Mouse (Mus musculus) layer of hippocampus, adult 2 months (tissue): ENCODE measurements at regions not wholly inside any gene's neighbourhood (a gene's known extent, or its start where the extent isn't known, plus 50 kb on each side); places are given as distances from the start of the nearest gene placed in this dataset.

Experiments
- DNase-seq, 2 experiments: peaks; one replicate each; pipeline ENCODE4 v3.0.0; 2022; ENCODE audit warnings: low spot score in 2 of 2
- H3K27ac ChIP-seq: fragments of 200-600 bp; 2 replicates; pipeline ENCODE4 v1.8.1; 2022
- H3K4me3 ChIP-seq: fragments of 200-600 bp; 2 replicates; pipeline ENCODE4 v1.8.1; 2022; ENCODE audit warnings: mild to moderate bottlenecking
- CTCF ChIP-seq: fragments of 200-600 bp; conservative IDR thresholded peaks from 2 replicates; pipeline ENCODE4 v1.8.1; 2022; ENCODE audit warnings: antibody characterized with exemption, mild to moderate bottlenecking, moderate library complexity

DNA sequence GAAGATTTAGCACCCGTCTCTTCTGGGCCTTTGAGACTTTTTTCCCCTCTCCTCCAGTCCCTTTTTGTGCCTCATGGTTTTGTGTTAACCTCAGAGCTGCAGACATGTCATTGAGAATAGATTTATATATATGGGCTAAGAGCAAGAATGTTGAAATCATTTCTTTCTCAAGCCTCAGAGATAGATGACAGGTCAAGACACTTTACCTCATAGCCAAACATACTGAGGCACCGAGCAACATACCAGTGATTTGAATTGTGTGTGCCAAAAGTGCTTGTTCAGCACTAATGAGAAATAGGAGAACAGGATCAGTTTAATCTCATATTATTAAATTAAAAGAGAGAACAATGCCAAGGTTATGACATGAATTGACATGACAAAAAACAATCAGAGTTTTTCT lies 464.2 kb upstream of the Marcks start:
- no peak for DNase-seq
- Histone ChIP-seq H3K27ac (no peak overlapping the region), H3K4me3 (no peak overlapping the region)
- TF ChIP-seq CTCF = no peak

GRCm38 (mm10) chr10:37589889-37590288 lies 451.2 kb upstream of the Marcks start:
- H3K27ac ChIP-seq = no peak overlapping the region
- DNase-seq = no peak
- TF ChIP-seq CTCF = no peak
- no peak overlapping the region for H3K4me3 ChIP-seq

GRCm38 (mm10) chr10:37589009-37589408 lies 450.3 kb upstream of the Marcks start:
- DNase-seq = no peak
- TF ChIP-seq CTCF = no peak
- H3K4me3 ChIP-seq = no peak overlapping the region
- no peak overlapping the region for H3K27ac ChIP-seq

DNA sequence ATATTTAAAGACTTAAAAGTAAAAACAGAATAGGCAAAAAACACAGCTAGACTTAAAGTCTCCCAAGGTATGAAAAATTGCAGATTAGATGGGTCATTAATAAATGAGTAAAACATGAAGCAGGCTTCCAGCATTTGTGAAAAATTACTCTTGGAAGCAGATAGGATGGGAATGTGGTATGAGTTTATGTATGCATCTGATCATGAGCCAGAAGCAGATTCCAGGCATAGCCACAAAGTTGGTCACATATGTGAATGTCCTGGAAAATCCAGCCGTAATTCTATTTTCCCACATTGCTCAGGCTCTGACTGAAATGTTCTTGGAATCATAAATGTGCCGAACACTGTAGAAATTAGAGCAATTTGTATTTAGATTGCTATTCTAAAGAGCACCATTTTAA lies 432.5 kb upstream of the Marcks start:
- DNase-seq = no peak
- H3K4me3 ChIP-seq = no peak overlapping the region
- TF ChIP-seq CTCF = no peak
- H3K27ac ChIP-seq = no peak overlapping the region

GRCm38 (mm10) chr10:37561705-37562104 lies 423.0 kb upstream of the Marcks start:
- Histone ChIP-seq H3K27ac (no peak overlapping the region), H3K4me3 (no peak overlapping the region)
- no peak for TF ChIP-seq CTCF
- DNase-seq = no peak

DNA sequence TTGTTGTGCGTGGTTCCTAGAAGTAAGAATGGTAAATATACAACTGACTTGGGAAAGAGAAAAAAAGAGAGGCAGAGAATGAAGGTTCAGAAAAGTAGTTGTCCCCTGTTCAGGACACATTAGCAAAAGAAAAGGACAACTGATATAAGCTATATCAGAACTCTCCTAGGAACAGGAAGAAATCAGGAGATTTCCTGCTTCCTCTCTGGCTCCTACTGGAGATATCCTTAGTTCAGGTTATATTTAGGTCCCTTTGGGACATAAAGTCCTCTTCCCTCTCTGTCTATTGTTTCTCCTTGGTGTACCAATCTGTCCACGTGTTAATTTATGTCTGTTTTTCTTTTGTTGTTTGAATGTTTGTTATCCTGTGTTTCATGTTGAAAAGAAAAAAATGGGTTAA lies 410.7 kb upstream of the Marcks start:
- Histone ChIP-seq H3K27ac (no peak overlapping the region), H3K4me3 (no peak overlapping the region)
- DNase-seq = no peak
- no peak for TF ChIP-seq CTCF

- DNase-seq = no peak
- no peak for TF ChIP-seq CTCF
- no peak overlapping the region for H3K4me3 ChIP-seq
- H3K27ac ChIP-seq = no peak overlapping the region
Measured at GRCm38 (mm10) chr10:37540703-37541102, 402.0 kb upstream of the Marcks start.

DNA sequence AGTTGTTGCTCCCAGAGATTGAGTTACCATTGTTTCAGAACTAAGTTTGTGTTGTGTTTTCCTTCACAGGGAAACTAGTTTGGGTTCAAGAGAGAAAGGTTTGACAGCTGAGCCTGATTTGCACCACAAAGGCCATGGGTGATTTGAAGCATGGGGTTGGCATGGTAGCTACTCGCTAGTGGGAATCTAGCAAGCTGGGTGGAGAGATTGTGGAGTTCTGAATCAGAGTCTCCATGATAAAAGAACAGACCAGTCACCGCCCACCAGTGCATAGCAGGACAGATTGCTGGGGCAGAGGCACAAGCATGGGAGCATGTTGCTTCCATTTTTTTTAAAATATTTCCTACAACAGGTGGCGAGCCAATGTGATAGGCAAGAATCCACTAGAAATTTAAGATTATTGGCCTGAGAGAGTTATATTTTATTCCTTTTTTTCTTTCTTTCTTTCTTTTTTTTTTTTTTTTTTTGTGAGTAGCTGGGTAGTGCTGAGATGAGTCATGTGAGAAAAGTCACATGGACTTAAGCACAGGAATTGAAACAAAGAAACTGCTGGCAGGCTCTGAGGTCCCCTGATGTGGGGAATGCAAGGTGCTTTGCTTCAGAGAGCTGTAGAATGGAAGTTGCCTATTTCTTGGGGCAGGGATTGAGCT lies 367.4 kb upstream of the Marcks start:
- Histone ChIP-seq H3K27ac (no peak overlapping the region), H3K4me3 (no peak overlapping the region)
- no peak for DNase-seq
- no peak for TF ChIP-seq CTCF

- no peak overlapping the region for H3K27ac ChIP-seq
- TF ChIP-seq CTCF = no peak
- DNase-seq = no peak
- H3K4me3 ChIP-seq = no peak overlapping the region
Measured at GRCm38 (mm10) chr10:37504468-37504867, 365.7 kb upstream of the Marcks start.

- no peak for DNase-seq
- no peak overlapping the region for H3K27ac ChIP-seq
- TF ChIP-seq CTCF = no peak
- H3K4me3 ChIP-seq = no peak overlapping the region
Measured at GRCm38 (mm10) chr10:37502505-37502904, 363.8 kb upstream of the Marcks start.

- DNase-seq = no peak
- Histone ChIP-seq H3K4me3 (no peak overlapping the region), H3K27ac (no peak overlapping the region)
- TF ChIP-seq CTCF = no peak
Measured at GRCm38 (mm10) chr10:37501043-37501442, 362.3 kb upstream of the Marcks start.

DNA sequence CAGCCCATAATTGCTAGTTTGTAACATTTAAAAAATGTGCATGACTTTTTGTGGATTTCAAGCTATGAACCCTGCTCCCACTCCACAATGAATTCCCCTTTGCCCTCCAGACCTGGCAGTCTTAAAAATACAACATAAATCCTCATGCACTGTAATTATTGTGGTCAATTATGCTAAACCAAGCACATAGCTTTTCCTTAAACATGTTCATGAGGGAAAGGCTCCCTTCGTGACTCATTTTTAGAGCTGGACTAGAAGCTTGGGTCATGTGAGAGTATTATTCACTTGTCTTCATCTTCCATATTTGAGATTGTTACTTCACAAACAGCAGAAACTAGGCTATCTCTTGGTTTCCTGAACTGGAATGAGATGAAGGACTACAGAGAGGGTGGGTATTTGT lies 356.7 kb upstream of the Marcks start:
- no peak for DNase-seq
- no peak for TF ChIP-seq CTCF
- H3K4me3 ChIP-seq = no peak overlapping the region
- H3K27ac ChIP-seq = no peak overlapping the region

DNA sequence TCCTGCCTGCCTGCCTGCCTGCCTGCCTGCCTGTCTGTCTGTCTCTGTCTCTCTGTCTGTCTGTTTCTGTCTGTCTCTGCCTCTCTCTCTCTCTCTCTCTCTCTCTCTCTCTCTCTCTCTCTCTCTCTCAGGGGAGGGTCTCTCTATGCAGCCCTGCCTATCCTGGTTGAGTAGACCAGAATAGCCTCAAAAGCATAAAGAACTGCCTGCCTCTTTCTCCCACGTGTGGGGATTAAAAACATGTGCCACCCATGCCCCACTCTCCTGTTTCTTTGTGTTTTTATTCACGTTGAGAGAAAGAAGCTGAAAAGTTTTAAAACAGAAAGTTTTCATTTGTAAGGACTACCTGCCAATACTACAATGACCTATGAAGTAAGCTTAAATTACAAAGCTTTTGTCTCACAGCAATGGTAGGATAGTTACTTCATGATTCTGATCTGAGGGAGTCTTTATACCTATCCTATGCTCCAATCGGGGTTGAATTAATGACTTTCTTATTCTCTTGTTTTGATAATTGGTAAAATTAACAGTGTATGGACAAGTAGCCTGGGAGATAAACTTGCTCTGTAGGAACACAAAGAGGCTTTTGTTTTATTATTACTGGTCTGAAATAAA lies 355.9 kb upstream of the Marcks start:
- no peak overlapping the region for H3K27ac ChIP-seq
- H3K4me3 ChIP-seq = no peak overlapping the region
- TF ChIP-seq CTCF = no peak
- no peak for DNase-seq

DNA sequence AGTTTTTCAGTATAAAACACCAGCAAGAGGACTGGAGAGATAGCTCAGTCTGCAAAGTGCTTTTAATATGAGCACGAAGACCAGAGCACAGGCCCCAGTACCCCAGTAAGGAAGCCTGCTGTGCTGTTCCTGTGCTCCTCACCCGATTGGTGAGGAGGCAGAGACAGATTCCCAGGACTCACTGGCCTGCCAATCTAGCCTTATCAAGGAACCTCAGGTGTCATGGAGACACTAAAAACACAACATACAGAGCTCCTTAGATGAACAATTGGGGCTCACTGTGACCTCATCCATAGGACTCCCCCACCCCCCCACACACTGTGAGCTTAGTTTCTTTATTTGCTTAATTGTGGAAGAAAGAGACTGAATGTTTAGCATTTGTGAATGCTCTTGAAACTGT lies 355.4 kb upstream of the Marcks start:
- TF ChIP-seq CTCF = no peak
- Histone ChIP-seq H3K4me3 (no peak overlapping the region), H3K27ac (no peak overlapping the region)
- DNase-seq = no peak
